Mouse (Mus musculus) small intestine, adult 2 months (tissue): ENCODE measurements around the gene Plekhh2.

Experiments
- CTCF ChIP-seq: fragments of 200-500 bp; IDR thresholded peaks from 2 replicates; pipeline ENCODE4 v1.5.1; 2012; ENCODE audit warnings: low read depth, mild to moderate bottlenecking, control low read depth, inconsistent platforms, low read length, moderate library complexity, mixed read lengths; ENCODE audit not compliant: insufficient replicate concordance, insufficient read length; ENCODE audit errors: extremely low read depth
- POLR2A ChIP-seq: fragments of 200-500 bp; IDR thresholded peaks from 2 replicates; pipeline ENCODE4 v1.6.1; 2012; ENCODE audit warnings: low read depth, mild to moderate bottlenecking, control low read depth, inconsistent platforms, low read length, moderate library complexity

DNA sequence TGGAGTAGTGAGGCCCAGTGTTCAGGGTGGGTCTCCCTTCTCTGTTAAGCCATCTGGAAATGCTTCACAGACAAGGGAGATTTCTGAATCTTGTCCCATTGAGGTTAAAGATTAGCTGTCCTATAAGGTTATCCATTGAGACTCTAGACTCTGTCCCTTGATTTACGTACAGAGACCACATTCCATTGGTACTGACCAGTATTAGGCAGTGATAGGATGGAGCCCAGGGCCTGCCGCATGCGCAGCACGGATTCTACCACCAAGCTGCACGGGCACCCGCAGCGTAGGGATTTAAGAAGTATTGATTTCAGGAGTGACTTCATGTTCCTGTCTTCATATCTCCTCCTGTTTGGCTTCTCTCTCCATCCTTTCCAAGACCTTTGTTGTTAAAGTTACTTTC lies 78.4 kb downstream of the Plekhh2 start:
- no peak for TF ChIP-seq POLR2A
- no peak for TF ChIP-seq CTCF
